10 mouse cellular contexts compared by ENCODE assay signal in genomic region chr3:73343199-73343598, GRCm38 (mm10).
A peak's percentile ranks its signal among the peaks of the same experiment; 100 is the strongest.
DNase-seq lines count a peak whose midpoint lies in the region; ATAC-seq lines count a peak whose summit lies in the region.
"Had no signal": no experiment of that assay in that cellular context is flagged by ENCODE, and none has a peak within 500 bp of the region (broad histone marks: within the 10 kb centered on the region; RNA-seq: fewer than 3 reads in every experiment).

No protein-coding gene starts in this region.

- no peak overlapping the region for H3K4me2 ChIP-seq in hindbrain, embryonic 11.5 days (replicated peaks; ENCODE audit: low read depth, low read length)
- H3K4me2 ChIP-seq in embryonic facial prominence, embryonic 14.5 days (ENCODE audit: low read depth, low read length), result no peak overlapping the region
- H3K4me2 ChIP-seq: embryonic facial prominence, embryonic 12.5 days had no signal

- no peak overlapping the region for H3K9ac ChIP-seq in hindbrain, embryonic 11.5 days (ENCODE audit: low read depth, low read length)
- H3K9ac ChIP-seq in embryonic facial prominence, embryonic 14.5 days (ENCODE audit: low read depth, low read length), result no peak overlapping the region
- H3K9ac ChIP-seq: embryonic facial prominence, embryonic 12.5 days had no signal

- H3K4me1 ChIP-seq in hindbrain, embryonic 11.5 days (replicated peaks; ENCODE audit: control insufficient read depth, insufficient read depth, low read length), result no peaks in the 10 kb centered on the region
- H3K4me1 ChIP-seq in hindbrain, embryonic 10.5 days (replicated peaks), result no peaks in the 10 kb centered on the region
- no peaks in the 10 kb centered on the region for H3K4me1 ChIP-seq in embryonic facial prominence, embryonic 14.5 days (ENCODE audit: control insufficient read depth, insufficient read depth, low read length)
- H3K4me1 ChIP-seq: embryonic facial prominence, embryonic 12.5 days had no signal

- no peak overlapping the region for H3K27ac ChIP-seq in hindbrain, embryonic 11.5 days (ENCODE audit: low read depth, low read length)
- no peak overlapping the region for H3K27ac ChIP-seq in hindbrain, embryonic 10.5 days
- no peak overlapping the region for H3K27ac ChIP-seq in embryonic facial prominence, embryonic 14.5 days (replicated peaks; ENCODE audit: low read depth, low read length)
- H3K27ac ChIP-seq: embryonic facial prominence, embryonic 12.5 days had no signal

- no peaks in the 10 kb centered on the region for H3K27me3 ChIP-seq in hindbrain, embryonic 11.5 days (ENCODE audit: control insufficient read depth, insufficient read depth, low read length)
- no peaks in the 10 kb centered on the region for H3K27me3 ChIP-seq in hindbrain, embryonic 10.5 days (ENCODE audit: insufficient read depth, poor library complexity, severe bottlenecking)
- no peaks in the 10 kb centered on the region for H3K27me3 ChIP-seq in embryonic facial prominence, embryonic 14.5 days (replicated peaks; ENCODE audit: control insufficient read depth, insufficient read depth, low read length)
- H3K27me3 ChIP-seq: embryonic facial prominence, embryonic 12.5 days had no signal

- H3K9me3 ChIP-seq in hindbrain, embryonic 11.5 days (ENCODE audit: control insufficient read depth, low read length), result no peaks in the 10 kb centered on the region
- H3K9me3 ChIP-seq in hindbrain, embryonic 10.5 days, result no peaks in the 10 kb centered on the region
- H3K9me3 ChIP-seq in embryonic facial prominence, embryonic 14.5 days (ENCODE audit: control insufficient read depth, low read length), result no peaks in the 10 kb centered on the region
- H3K9me3 ChIP-seq: embryonic facial prominence, embryonic 12.5 days had no signal

- 10% methylated on average over 1 of the region's 1 CpGs for WGBS in hindbrain, embryonic 11.5 days
- WGBS in hindbrain, embryonic 10.5 days, result 18% methylated on average over 1 of the region's 1 CpGs
- WGBS in embryonic facial prominence, embryonic 14.5 days, result 8% methylated on average over 1 of the region's 1 CpGs

- H3K4me3 ChIP-seq in hindbrain, embryonic 11.5 days (ENCODE audit: low read depth, low read length), result no peak overlapping the region
- no peak overlapping the region for H3K4me3 ChIP-seq in hindbrain, embryonic 10.5 days
- H3K4me3 ChIP-seq in embryonic facial prominence, embryonic 14.5 days (ENCODE audit: low read depth, low read length), result no peak overlapping the region
- H3K4me3 ChIP-seq: embryonic facial prominence, embryonic 12.5 days had no signal

- ATAC-seq in hindbrain, embryonic 11.5 days (ENCODE audit: low FRiP score), result peak; percentile 71
- peak; percentile 50; the same call in 1 of the 2 replicates for ATAC-seq in embryonic facial prominence, embryonic 14.5 days (ENCODE audit: low read depth)
- ATAC-seq in megakaryocyte-erythroid progenitor cell, adult 5-6 weeks (replicated peaks; ENCODE audit: low FRiP score, low TSS enrichment, poor library complexity, severe bottlenecking), result no peak
- no peak for ATAC-seq in erythroblast, adult 5-6 weeks (replicated peaks; ENCODE audit: low FRiP score, poor library complexity, severe bottlenecking)
- ATAC-seq: intestine, postnatal 0 days had no signal

- DNase-seq in hindbrain, embryonic 11.5 days (ENCODE audit: low spot score), result peak; percentile 14
- no peak for DNase-seq in hindbrain, embryonic 10.5 days (ENCODE audit: low spot score)
- peak; percentile 64 for DNase-seq in embryonic facial prominence, embryonic 14.5 days (ENCODE audit: low spot score)
- DNase-seq in layer of hippocampus, adult 9-11 months, result peak; percentile 90
- peak; percentile 72 for DNase-seq in retina, postnatal 1 day
- no peak for DNase-seq in gastrocnemius, adult 18-20 months (ENCODE audit: low spot score)

- H3K36me3 ChIP-seq in hindbrain, embryonic 11.5 days (ENCODE audit: control insufficient read depth, insufficient read depth, low read length), result no peaks in the 10 kb centered on the region
- no peaks in the 10 kb centered on the region for H3K36me3 ChIP-seq in hindbrain, embryonic 10.5 days
- no peaks in the 10 kb centered on the region for H3K36me3 ChIP-seq in embryonic facial prominence, embryonic 14.5 days (ENCODE audit: control insufficient read depth, insufficient read depth, low read length)
- H3K36me3 ChIP-seq: embryonic facial prominence, embryonic 12.5 days had no signal

Comparison
In these comparisons a context has a peak if more than half of its experiments do, and no peak if none do; other contexts are left out.
1. DNase-seq: peak in hindbrain, embryonic 11.5 days (single experiment), embryonic facial prominence, embryonic 14.5 days (single experiment), layer of hippocampus, adult 9-11 months (single experiment) and retina, postnatal 1 day (single experiment); none in hindbrain, embryonic 10.5 days (single experiment) and gastrocnemius, adult 18-20 months (single experiment).
2. ATAC-seq: peak in hindbrain, embryonic 11.5 days (single experiment) and embryonic facial prominence, embryonic 14.5 days (single experiment); none in megakaryocyte-erythroid progenitor cell, adult 5-6 weeks (single experiment) and erythroblast, adult 5-6 weeks (single experiment).